Mouse (Mus musculus) cerebellum, adult (tissue): ENCODE measurements at regions not wholly inside any gene's neighbourhood (a gene's known extent, or its start where the extent isn't known, plus 50 kb on each side); places are given as distances from the start of the nearest gene placed in this dataset.

ENCODE experiments used
- ATAC-seq: cut with Nextera tagmentation; 2 replicates; pipeline ENCODE4 v1.9.2; 2017; ENCODE audit warnings: mild to moderate bottlenecking, moderate library complexity, mixed read lengths; ENCODE audit not compliant: insufficient number of reproducible peaks, low FRiP score, low TSS enrichment

GRCm38 (mm10) chr13:63749997-63750396 lies 65.0 kb upstream of the Ercc6l2 start:
- no peak for ATAC-seq

DNA sequence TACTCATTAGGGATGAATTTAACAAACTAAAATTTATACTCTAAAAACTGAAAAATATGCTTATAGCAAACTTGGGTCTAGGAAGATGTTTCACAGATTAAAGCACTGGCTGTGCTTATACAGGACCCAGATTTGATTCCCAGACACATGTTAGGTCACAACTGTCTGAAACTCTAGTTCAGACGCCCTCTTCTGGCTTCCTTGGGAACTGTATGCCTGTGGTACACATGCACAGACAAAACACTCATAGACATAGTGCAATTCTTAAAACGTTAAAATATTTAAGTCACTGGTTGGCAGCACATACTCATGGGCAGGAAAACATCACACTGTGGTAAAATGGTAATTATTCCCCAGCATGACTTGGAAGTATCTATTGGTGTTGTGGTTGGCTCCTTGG lies 63.8 kb upstream of the Ercc6l2 start:
- ATAC-seq, result no peak

- ATAC-seq, result no peak
These were observed 58.0 kb upstream of the Ercc6l2 start for GRCm38 (mm10) chr13:63757061-63757460.

DNA sequence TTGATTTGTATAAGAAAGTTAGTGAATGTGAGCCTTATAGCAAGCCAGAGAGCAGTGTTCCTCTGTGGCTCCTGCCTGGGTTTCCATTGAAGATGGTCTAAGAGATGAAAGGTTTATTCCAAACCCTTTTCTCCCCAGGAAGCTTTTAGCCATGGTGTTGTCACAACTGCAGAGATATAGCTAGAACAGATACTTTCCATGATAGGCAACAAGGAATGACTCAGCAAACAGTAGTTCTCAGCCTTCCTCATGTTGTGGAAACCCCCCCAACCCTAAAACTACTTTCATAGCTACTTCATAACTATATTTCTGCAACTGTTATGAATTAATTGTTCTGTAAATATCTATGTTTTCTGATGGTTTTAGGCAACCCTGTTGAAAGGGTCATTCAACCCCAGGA lies 53.5 kb upstream of the Ercc6l2 start:
- ATAC-seq, result no peak
